Mouse (Mus musculus): ENCODE results near the gene Gm28635. TPM values are rescaled to one million over a fixed set of nuclear protein-coding genes. Genes with fewer than 3 reads are reported as not detected.
A peak's percentile ranks its signal among the peaks of the same experiment; 100 is the strongest.

Gene Gm28635
- total RNA-seq, 2 experiments from 2014 or later, result 3.3 to 9.9 TPM

DNA sequence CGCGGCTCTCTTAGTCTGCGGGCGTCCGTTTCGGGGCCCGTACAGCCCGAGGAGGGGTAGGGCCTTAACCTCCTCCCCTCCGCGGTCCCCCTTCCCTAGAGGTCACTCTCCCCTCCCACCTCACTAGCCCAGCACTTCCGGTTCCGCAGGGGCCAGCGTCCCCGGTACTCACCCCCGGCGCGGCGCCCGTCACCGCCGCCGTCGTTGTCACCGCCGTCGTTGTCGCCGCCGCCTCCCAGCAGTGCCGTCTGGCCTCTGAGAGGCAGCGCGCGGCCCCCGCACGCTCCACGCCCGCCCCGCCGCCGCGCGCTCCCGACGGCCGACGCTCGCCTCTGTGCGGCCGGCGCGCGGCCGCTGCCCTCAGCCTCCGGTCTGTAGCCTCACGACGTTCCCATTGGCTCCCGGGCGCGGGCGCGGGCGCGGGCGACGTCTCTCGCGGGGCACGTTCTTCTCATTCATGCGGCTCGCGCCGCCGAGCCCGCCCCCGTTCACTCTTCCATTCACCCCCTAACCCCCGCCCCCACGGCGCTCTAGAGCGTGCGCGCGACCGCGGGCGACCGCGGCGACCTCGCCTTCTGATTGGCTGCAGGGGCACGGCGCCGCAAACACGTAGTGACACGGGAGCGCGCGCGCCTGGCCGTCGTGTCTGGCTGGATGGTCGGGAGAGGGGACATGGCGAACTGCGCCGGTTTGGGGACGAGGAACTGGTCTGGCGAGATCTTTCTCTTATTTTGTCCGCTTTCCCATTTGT lies 37.1 kb upstream of the Gm28635 start, which contains the start of gene Zdhhc5:
Gene Zdhhc5 (minus strand): TSS at position 370 of the 751 bp plus-strand sequence.
- no peak for TF ChIP-seq CTCF (conservative IDR thresholded peaks at IDR 0.05)
- peak within 1 kb of the TSS; percentile 72 for H3K4me3 ChIP-seq
- H3K27ac ChIP-seq, result peak within 1 kb of the TSS; percentile 98
- peak; percentile 97 to 99 for DNase-seq (ENCODE audit: low spot score in 2 of 2)

GRCm38 (mm10) chr2:84714422-84714810 lies 36.6 kb upstream of the Gm28635 start:
- DNase-seq (ENCODE audit: low spot score in 2 of 2), result no peak
- peak overlapping the region; percentile 72 for H3K4me3 ChIP-seq
- no peak for TF ChIP-seq CTCF (conservative IDR thresholded peaks at IDR 0.05)
- H3K27ac ChIP-seq, result peak overlapping the region; percentile 98

DNA sequence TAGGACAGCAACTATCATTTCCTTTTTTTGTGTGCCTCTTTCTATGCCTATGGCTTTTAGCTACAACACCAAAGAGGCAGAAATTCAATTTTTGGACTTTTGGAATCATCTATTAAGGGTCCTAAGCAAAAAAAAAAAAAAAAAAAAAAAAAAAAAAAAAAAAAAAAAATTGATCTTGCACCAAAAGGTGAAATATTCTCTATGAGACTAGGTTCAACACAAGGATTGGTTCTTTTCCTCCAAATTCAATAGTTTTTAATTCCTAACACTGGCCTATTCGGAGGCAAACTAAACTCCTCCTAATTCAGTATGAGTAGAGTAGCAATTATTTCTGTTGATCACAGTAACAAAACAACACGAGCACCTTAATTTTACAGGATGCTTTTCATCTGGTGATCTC lies 34.1 kb upstream of the Gm28635 start:
- DNase-seq (ENCODE audit: low spot score in 2 of 2), result no peak
- Histone ChIP-seq H3K4me3 (no peak overlapping the region), H3K27ac (no peak overlapping the region)
- TF ChIP-seq CTCF (conservative IDR thresholded peaks at IDR 0.05), result no peak

DNA sequence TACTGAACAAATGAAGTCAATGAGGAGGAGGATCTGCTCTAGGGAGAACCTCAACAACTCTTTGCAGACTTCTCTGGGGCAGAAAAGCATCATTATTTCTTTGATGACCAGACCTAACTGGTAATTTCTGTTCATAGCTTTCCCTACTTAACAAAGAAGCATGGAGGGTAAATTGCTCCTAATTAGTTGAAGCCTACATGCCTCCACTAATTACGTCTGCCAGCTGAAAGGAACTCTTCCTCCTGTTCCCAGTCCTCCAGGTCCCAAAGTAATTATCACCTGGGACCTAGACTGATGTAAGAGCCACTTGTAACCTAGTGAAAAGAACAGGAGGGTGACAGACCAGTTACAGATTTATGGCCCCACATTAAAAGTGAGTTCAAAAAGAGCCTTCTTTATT lies 29.7 kb upstream of the Gm28635 start:
- no peak overlapping the region for H3K4me3 ChIP-seq

GRCm38 (mm10) chr2:84705295-84705694 lies 27.5 kb upstream of the Gm28635 start:
- TF ChIP-seq CTCF (conservative IDR thresholded peaks at IDR 0.05), result no peak
- no peak for DNase-seq (ENCODE audit: low spot score in 2 of 2)
- Histone ChIP-seq H3K4me3 (no peak overlapping the region), H3K27ac (no peak overlapping the region)

More for the DNA sequence above, 29.7 kb upstream of the Gm28635 start:
- TF ChIP-seq CTCF (conservative IDR thresholded peaks at IDR 0.05), result no peak
- no peak overlapping the region for H3K27ac ChIP-seq
- DNase-seq (ENCODE audit: low spot score in 2 of 2), result no peak

DNA sequence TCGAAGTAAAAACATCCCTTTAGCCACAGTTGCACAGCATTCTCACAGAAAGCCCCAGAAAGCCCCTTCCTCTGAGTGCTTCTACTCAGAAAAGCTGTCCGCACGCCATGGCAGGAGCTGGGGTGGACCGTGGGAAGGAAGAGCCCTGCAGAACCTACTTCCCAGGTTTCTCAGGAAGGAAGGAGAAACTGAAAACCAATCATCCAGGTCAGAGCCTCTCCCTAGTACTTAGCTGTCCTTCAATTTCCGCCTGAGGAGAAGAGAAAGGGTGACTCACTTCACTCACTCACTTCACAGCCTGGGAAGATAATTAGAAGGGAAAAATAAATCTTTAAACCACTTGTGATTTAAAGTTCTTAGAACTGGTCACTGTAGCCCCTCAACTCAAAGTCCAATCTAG lies 26.5 kb upstream of the Gm28635 start:
- no peak for TF ChIP-seq CTCF (conservative IDR thresholded peaks at IDR 0.05)
- Histone ChIP-seq H3K27ac (no peak overlapping the region), H3K4me3 (no peak overlapping the region)
- DNase-seq (ENCODE audit: low spot score in 2 of 2), result no peak

GRCm38 (mm10) chr2:84703497-84703896 lies 25.7 kb upstream of the Gm28635 start:
- no peak for DNase-seq (ENCODE audit: low spot score in 2 of 2)
- TF ChIP-seq CTCF (conservative IDR thresholded peaks at IDR 0.05), result no peak
- H3K4me3 ChIP-seq, result no peak overlapping the region
- H3K27ac ChIP-seq, result no peak overlapping the region

- no peak for TF ChIP-seq CTCF (conservative IDR thresholded peaks at IDR 0.05)
- Histone ChIP-seq H3K27ac (no peak overlapping the region), H3K4me3 (no peak overlapping the region)
- no peak for DNase-seq (ENCODE audit: low spot score in 2 of 2)
Observed at GRCm38 (mm10) chr2:84695007-84695695, 17.3 kb upstream of the Gm28635 start.

GRCm38 (mm10) chr2:84690050-84690449 lies 12.2 kb upstream of the Gm28635 start:
- TF ChIP-seq CTCF (conservative IDR thresholded peaks at IDR 0.05), result no peak
- Histone ChIP-seq H3K4me3 (no peak overlapping the region), H3K27ac (peak overlapping the region; percentile 36; the same call in 1 of the 2 replicates)
- no peak for DNase-seq (ENCODE audit: low spot score in 2 of 2)

GRCm38 (mm10) chr2:84688080-84688844 lies 10.4 kb upstream of the Gm28635 start:
- Histone ChIP-seq H3K4me3 (no peak overlapping the region), H3K27ac (no peak overlapping the region)
- DNase-seq (ENCODE audit: low spot score in 2 of 2), result no peak
- no peak for TF ChIP-seq CTCF (conservative IDR thresholded peaks at IDR 0.05)

- DNase-seq (ENCODE audit: low spot score in 2 of 2), result no peak
- TF ChIP-seq CTCF (conservative IDR thresholded peaks at IDR 0.05), result no peak
- Histone ChIP-seq H3K27ac (no peak overlapping the region), H3K4me3 (no peak overlapping the region)
Observed at GRCm38 (mm10) chr2:84682605-84683183, 4.9 kb upstream of the Gm28635 start.

GRCm38 (mm10) chr2:84679016-84679415 lies 1.2 kb upstream of the Gm28635 start, which contains the start of gene Tmx2:
Gene Tmx2, minus strand, starts transcription at chr2:84679140.
- peak within 1 kb of the TSS; percentile 97 for H3K4me3 ChIP-seq
- no peak for TF ChIP-seq CTCF (conservative IDR thresholded peaks at IDR 0.05)
- H3K27ac ChIP-seq, result peak within 1 kb of the TSS; percentile 90
- DNase-seq (ENCODE audit: low spot score in 2 of 2), result no peak

Measured in layer of hippocampus, adult 2 months (tissue).